Mouse (Mus musculus) liver, embryonic 11.5 days (tissue): Measurements from ENCODE around the gene Sec23a. TPM values are rescaled to one million over a fixed set of nuclear protein-coding genes. Genes with fewer than 3 reads are reported as not detected.
"Not testable (repeated sequence)": the region's sequence is repeated elsewhere in the genome, so short reads cannot be mapped to it uniquely, and the experiment has no call there.

Experiments
- ATAC-seq: fragments of 200-750 bp; cut with Nextera tagmentation; replicated peaks from 2 replicates; pipeline ENCODE4 v1.8.0; 2017; ENCODE audit warnings: moderate number of reproducible peaks, mild to moderate bottlenecking, moderate TSS enrichment, moderate library complexity; ENCODE audit not compliant: low FRiP score
- DNase-seq: peaks from one replicate; pipeline ENCODE4 v3.0.0-alpha.2; 2017; ENCODE audit warnings: low spot score
- H3K27ac ChIP-seq: fragments of 300-500 bp; sonication (generic); 2 replicates; pipeline ENCODE4 v1.5.1; 2014; ENCODE audit warnings: mild to moderate bottlenecking, low read depth, low read length, control low read depth
- H3K27me3 ChIP-seq: fragments of 300-500 bp; sonication (generic); replicated peaks from 2 replicates; pipeline ENCODE4 v1.6.1; 2014; ENCODE audit warnings: low read length, mixed read lengths; ENCODE audit not compliant: control insufficient read depth, insufficient read depth
- H3K36me3 ChIP-seq: fragments of 300-500 bp; sonication (generic); 2 replicates; pipeline ENCODE4 v1.6.1; 2014; ENCODE audit warnings: mild to moderate bottlenecking, low read length, moderate library complexity, mixed read lengths; ENCODE audit not compliant: control insufficient read depth, insufficient read depth
- H3K4me1 ChIP-seq: fragments of 300-500 bp; sonication (generic); replicated peaks from 2 replicates; pipeline ENCODE4 v1.6.1; 2014; ENCODE audit warnings: low read length, mixed read lengths; ENCODE audit not compliant: control insufficient read depth, insufficient read depth
- H3K4me2 ChIP-seq: fragments of 300-500 bp; sonication (generic); 2 replicates; pipeline ENCODE4 v1.6.1; 2014; ENCODE audit warnings: mild to moderate bottlenecking, control low read depth, moderate library complexity
- H3K4me3 ChIP-seq: fragments of 300-500 bp; sonication (generic); 2 replicates; pipeline ENCODE4 v1.5.1; 2014; ENCODE audit warnings: low read depth, low read length, control low read depth
- H3K9ac ChIP-seq: fragments of 300-500 bp; sonication (generic); 2 replicates; pipeline ENCODE4 v1.6.1; 2014; ENCODE audit warnings: low read depth, low read length, control low read depth
- H3K9me3 ChIP-seq: fragments of 300-500 bp; sonication (generic); 2 replicates; pipeline ENCODE4 v1.6.1; 2016; ENCODE audit warnings: low read length, inconsistent platforms, mixed read lengths; ENCODE audit not compliant: control insufficient read depth
- WGBS: fragments of 180-500 bp; shearing (Covaris S2); extraction: QIAGEN DNeasy Blood & Tissue Kit; methylation state at CpG from one replicate; pipeline ENCODE4 v1.1.7; 2014; 5-methylcytosine and 5-hydroxymethylcytosine counted together
- polyA plus RNA-seq: library from polyadenylated mRNA; unstranded; fragments of >200 nt; fragmentation: Nextera tagmentation; extraction: Ambion mirVana; gene quantifications from 2 replicates; pipeline ENCODE4 v1.2.1, GENCODE M21; 2014

Gene Sec23a
- polyA plus RNA-seq: 42.5 and 51.6 TPM in 2 replicates

DNA sequence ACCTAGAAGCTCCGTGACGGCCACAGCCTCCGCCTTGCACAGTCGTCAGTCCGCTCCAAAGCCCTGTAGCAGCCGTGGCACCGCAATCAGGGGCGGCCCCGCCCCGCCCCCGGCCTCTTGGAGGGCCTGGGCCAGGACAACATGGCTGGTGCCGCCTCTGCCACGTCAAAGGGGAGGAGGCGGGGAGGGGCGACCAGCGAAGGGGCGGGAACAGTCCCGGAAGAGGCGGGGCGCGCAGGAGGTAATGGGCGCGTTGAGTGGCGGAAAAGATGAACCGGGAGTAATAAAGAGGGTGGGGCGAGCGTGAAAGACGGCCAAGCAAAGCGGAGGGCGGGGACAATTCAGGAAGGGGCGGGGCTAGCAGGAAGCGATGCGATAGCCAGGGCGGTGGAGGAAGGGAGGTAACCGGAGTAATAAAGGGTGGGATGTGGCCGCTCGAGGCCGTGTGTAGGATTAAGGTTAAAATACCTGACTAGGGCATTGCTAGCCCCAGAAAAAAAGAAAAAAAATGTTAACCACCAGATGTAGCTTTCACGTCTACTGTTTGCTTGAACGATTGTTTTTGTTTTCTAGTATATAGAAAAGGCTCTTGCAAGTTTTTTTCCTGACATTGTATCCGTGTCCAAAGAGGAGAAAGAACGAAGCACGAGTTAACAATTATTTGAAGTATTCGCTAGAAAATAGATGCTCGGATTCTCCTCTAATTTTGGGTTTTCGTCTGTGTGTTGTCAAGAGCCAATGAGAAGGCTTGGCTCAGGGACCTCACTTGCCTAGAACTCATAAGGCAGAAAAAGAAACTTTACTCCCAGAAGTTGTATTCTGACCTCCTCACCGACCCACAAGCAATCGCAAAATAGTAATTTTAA, at the start of gene Sec23a:
Sec23a (minus strand) TSS at position 174 of the 866 bp plus-strand sequence.
- Histone ChIP-seq H3K9me3 (no peaks in the 10 kb centered on the region), H3K36me3 (peaks cover 4% of the 10 kb centered on the region; the same call in 1 of the 2 replicates), H3K4me3 (peak within 1 kb of the TSS; percentile 63), H3K27me3 (no peaks in the 10 kb centered on the region), H3K27ac (peak within 1 kb of the TSS; percentile 85), H3K4me1 (peaks cover 8% of the 10 kb centered on the region), H3K4me2 (peak within 1 kb of the TSS; percentile 78), H3K9ac (peak within 1 kb of the TSS; percentile 90)
- peak; percentile 94 for ATAC-seq
- DNase-seq: peak; percentile 100
- WGBS: under 1% methylated on average over 48 of the region's 48 CpGs

DNA sequence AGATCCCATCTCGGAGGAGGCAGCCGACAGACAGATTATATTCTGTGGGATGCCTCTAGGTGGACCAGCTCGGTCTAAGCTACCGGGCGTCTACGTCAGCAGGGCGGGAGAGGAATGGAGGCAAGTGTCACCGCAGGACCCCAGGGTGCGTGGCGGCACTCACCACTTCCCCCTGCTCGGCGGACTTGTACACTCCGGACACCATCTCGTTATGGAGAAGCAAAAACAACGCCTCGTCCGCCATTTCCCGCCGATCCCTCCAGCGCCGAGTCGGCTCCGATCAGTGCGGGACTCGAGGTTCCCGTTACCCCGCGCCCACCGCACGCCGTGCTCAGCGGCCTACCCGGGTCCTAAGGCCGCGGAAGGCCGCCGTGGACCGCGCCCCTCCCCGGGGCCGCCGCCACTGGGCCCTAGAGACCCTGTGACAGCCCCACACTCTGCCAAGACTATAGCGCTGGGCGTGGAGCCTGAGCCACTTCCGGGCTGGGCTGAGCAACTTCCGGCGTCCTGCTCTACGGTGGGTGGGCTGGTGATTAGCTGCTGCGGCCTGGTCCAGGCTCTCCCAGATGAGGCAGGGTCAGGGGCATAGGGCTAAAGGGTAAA, 49.3 kb upstream of the Sec23a start, which contains the start of gene Trappc6b:
Trappc6b (minus strand) TSS at position 480 of the 603 bp plus-strand sequence.
- peak; percentile 94 for ATAC-seq

DNA sequence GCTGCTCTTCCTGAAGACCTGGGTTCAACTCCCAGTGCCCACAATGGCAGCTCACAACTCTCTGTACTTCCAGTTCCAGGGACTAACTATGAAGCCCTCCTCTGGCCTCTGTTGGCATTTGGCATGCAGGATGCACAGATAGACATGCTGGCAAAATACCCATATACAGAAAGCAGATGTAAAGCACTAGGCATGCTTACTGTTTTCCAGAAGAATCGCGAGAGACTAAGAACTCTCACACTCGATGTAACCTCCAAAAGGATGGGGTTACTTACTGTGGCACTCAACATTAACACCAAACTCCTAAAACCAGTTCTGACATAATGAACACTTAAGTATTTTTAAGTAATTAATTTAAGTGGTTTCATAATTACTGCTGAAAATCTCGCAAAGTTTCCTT, 48.5 kb upstream of the Sec23a start:
- ATAC-seq (no peak), DNase-seq (no peak)
- Histone ChIP-seq H3K36me3 (peaks cover 12% of the 10 kb centered on the region), H3K4me1 (peaks cover 7% of the 10 kb centered on the region), H3K9ac (peak overlapping the region; percentile 97), H3K27me3 (no peaks in the 10 kb centered on the region), H3K27ac (no peak overlapping the region), H3K4me2 (peak overlapping the region; percentile 72), H3K4me3 (peak overlapping the region; percentile 90), H3K9me3 (no peaks in the 10 kb centered on the region)
- WGBS: 60% methylated on average over 4 of the region's 4 CpGs

More for the DNA sequence above, 49.3 kb upstream of the Sec23a start, which contains the start of gene Trappc6b:
- H3K27me3 ChIP-seq: no peaks in the 10 kb centered on the region
- peak within 1 kb of the TSS; percentile 72 for H3K4me2 ChIP-seq
- DNase-seq: peak; percentile 82
- under 1% methylated on average over 49 of the region's 49 CpGs for WGBS
- H3K27ac ChIP-seq: peak within 1 kb of the TSS; percentile 89
- peak within 1 kb of the TSS; percentile 97 for H3K9ac ChIP-seq
- H3K9me3 ChIP-seq: no peaks in the 10 kb centered on the region
- H3K4me1 ChIP-seq: peaks cover 7% of the 10 kb centered on the region
- H3K4me3 ChIP-seq: peak within 1 kb of the TSS; percentile 90
- peaks cover 12% of the 10 kb centered on the region for H3K36me3 ChIP-seq

DNA sequence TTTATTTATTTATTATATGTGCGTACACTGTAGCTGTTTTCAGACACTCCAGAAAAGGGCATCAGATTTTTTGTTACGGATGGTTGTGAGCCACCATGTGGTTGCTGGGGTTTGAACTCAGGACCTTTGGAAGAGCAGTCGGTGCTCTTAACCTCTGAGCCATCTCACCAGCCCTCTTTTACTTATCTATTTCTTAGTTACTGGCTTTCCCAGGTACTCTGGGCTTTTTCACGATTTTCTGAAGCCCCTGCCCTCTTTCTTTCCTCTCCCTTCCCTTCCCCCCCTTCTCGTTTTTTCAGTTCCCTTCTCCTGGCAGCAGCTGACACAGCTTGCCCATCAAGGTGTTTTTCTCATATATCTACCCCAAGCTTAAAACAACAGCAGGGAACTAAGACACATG, 46.4 kb upstream of the Sec23a start:
- H3K4me3 ChIP-seq, H3K9ac ChIP-seq, H3K9me3 ChIP-seq, H3K27ac ChIP-seq, H3K4me2 ChIP-seq, DNase-seq, ATAC-seq, H3K27me3 ChIP-seq: not testable (repeated sequence)
- Histone ChIP-seq H3K4me1 (peaks cover 17% of the 10 kb centered on the region), H3K36me3 (peaks cover 12% of the 10 kb centered on the region)
- WGBS: 79% methylated on average over 5 of the region's 5 CpGs

DNA sequence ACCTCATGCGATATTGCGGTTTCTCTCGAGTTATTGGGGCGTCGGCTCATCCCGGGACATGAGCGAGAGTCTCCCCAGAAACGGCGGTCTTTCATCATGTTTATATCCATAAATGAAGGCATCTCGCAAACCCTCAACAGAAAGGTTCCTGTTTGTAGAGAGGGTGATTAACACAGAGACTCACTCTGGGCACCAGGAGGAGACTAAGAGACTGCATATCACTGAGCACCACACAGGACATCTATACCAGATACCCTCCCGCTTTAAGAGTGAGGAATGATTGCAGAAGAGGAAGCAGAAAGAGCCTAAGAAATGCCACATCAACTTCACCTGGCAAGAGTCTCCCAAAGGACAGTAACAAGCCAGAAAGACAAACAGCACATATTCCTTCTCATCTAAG, 44.4 kb upstream of the Sec23a start:
- no peak for ATAC-seq
- H3K9me3 ChIP-seq: no peaks in the 10 kb centered on the region
- DNase-seq: no peak
- H3K4me1 ChIP-seq: peaks cover 22% of the 10 kb centered on the region
- no peak overlapping the region for H3K4me3 ChIP-seq
- H3K9ac ChIP-seq: no peak overlapping the region
- H3K36me3 ChIP-seq: peaks cover 12% of the 10 kb centered on the region
- 92% methylated on average over 11 of the region's 11 CpGs for WGBS
- no peak overlapping the region for H3K4me2 ChIP-seq
- H3K27me3 ChIP-seq: no peaks in the 10 kb centered on the region
- H3K27ac ChIP-seq: no peak overlapping the region

DNA sequence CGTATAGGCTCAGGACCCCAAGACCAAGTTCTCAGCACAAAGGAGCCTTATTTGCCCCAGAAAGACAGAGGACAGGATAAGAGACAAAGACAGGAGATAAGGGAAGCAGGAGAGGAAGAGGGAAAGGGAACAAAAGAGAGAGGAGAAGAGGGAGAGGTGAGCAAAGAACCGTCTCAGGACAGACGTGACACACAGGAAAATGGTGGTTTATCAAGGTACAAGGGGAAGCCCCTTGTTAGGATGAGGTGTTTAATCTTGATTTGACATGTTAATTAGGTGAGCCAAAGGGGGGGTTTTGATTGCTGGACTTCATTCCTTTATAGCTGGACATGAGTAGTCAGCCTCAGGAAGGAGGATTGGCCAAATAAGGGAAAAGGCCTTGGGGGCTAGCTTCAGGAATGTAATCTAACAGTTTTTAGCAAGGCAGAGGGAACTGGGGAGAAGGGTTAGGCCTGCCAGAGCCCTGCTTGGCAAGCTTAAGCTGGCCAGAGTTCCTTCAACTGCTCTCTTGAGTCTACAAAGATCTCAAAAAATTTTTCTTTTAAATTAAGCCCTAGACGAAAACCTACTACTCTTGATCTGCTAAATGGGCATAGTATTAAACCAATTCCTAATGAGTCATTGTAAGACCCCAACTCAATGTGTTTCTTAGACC, 43.5 kb upstream of the Sec23a start:
- Histone ChIP-seq H3K4me3 (no peak overlapping the region), H3K4me2 (no peak overlapping the region), H3K9me3 (no peaks in the 10 kb centered on the region), H3K4me1 (peaks cover 21% of the 10 kb centered on the region), H3K27me3 (no peaks in the 10 kb centered on the region), H3K9ac (no peak overlapping the region), H3K27ac (no peak overlapping the region), H3K36me3 (peaks cover 12% of the 10 kb centered on the region)
- DNase-seq (no peak), ATAC-seq (no peak)
- 67% methylated on average over 4 of the region's 4 CpGs for WGBS

DNA sequence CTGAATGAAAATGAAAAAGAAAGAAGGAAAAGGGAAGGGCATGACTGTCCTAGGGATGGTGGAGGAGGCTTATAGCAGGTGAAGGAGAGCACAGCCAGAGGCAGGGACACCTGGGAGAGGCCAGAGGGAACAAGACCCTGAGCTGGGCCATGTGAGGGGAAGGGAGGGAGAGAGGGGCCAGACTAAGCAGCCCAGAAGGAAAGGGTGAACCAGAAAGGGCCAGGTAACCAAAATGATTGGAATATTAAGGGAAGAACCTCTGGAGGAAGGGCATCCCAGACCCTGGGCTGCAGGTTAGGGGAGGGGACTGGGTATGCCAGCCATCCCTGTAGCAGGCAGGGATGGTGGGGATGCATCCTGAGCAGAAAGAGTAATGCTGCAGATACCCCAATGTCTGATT, 42.2 kb upstream of the Sec23a start:
- no peaks in the 10 kb centered on the region for H3K9me3 ChIP-seq
- H3K4me1 ChIP-seq: peaks cover 14% of the 10 kb centered on the region
- no peak overlapping the region for H3K9ac ChIP-seq
- ATAC-seq (no peak), DNase-seq (no peak)
- H3K27ac ChIP-seq: no peak overlapping the region
- no peak overlapping the region for H3K4me3 ChIP-seq
- peaks cover 12% of the 10 kb centered on the region for H3K36me3 ChIP-seq
- no peak overlapping the region for H3K4me2 ChIP-seq
- H3K27me3 ChIP-seq: no peaks in the 10 kb centered on the region

DNA sequence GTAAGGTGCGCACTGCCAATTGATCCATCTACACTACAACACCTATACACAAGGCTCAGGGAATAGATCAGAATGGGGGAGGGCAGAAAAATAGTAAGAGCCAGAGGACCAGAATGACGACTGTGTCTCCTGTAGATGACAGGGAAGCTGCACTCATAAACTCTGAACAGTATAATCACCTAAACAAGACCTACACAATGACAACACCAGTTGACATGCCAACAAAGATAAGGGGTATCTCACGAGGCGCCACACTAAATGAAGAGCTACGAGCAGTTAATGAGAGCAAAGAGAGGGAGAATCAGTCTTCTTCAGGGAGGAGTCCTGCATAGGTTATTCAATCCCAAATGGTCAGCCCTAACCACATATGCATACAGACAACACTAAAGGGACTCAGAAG, 41.3 kb upstream of the Sec23a start:
- Histone ChIP-seq H3K4me2 (0 out of 2 replicates have a peak overlapping the region, but pooled peaks have one; percentile 36), H3K4me1 (peaks cover 14% of the 10 kb centered on the region), H3K9me3 (no peaks in the 10 kb centered on the region), H3K9ac (no peak overlapping the region), H3K36me3 (peaks cover 14% of the 10 kb centered on the region), H3K4me3 (no peak overlapping the region), H3K27me3 (no peaks in the 10 kb centered on the region), H3K27ac (peak overlapping the region; percentile 27; the same call in 1 of the 2 replicates)
- ATAC-seq: peak; percentile 91
- no peak for DNase-seq
- WGBS: 53% methylated on average over 5 of the region's 5 CpGs
